Mouse (Mus musculus): Measurements from ENCODE around the gene Ube2d1.

DNA sequence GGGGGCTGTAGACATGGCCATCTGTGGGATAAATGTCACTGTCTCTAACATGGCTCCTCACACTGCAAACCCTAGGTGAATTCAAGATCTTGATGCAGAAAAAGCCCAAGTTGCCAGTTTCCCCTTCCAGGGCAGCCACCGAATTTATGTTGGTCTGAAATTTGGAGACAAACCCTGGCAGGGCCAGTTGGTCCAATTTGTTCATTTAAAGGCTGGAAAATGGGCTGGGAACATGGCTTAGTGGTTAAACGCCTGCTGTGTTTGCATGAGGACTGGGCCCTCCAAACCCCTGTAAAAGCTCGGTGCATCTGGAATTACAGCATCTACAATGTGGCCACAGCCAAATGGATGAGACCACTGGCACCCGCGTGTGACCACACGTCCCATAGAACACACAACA lies 44.2 kb upstream of the Ube2d1 start:
- TF ChIP-seq POLR2A (IDR thresholded peaks at IDR 0.05; ENCODE audit: low read depth, low read length) (no peak), ELF1 (IDR thresholded peaks at IDR 0.05; ENCODE audit: low read depth, low read length) (no peak), TCF12 (IDR thresholded peaks at IDR 0.05; ENCODE audit: low read depth, low read length) (no peak), HCFC1 (IDR thresholded peaks at IDR 0.05; ENCODE audit: low read depth, low read length) (no peak), CTCF (conservative IDR thresholded peaks at IDR 0.05 in 1 of 2, IDR thresholded peaks at IDR 0.05 in 1 of 2; ENCODE audit: low read depth in 2 of 2, low read length in 2 of 2) (no peak), MYC (IDR thresholded peaks at IDR 0.05; ENCODE audit: low read depth, low read length) (no peak), USF2 (conservative IDR thresholded peaks at IDR 0.05; ENCODE audit: low read depth, low read length) (no peak), MAX (IDR thresholded peaks at IDR 0.05; ENCODE audit: low read length) (no peak), ZC3H11A (IDR thresholded peaks at IDR 0.05; ENCODE audit: low read depth, low read length) (no peak), EP300 (IDR thresholded peaks at IDR 0.05; ENCODE audit: low read length) (no peak), BHLHE40 (IDR thresholded peaks at IDR 0.05; ENCODE audit: low read depth, low read length) (no peak), SMC3 (IDR thresholded peaks at IDR 0.05; ENCODE audit: low read depth, low read length) (no peak), POLR2AphosphoS2 (IDR thresholded peaks at IDR 0.05; ENCODE audit: low read depth, low read length) (no peak), TBP (conservative IDR thresholded peaks at IDR 0.05; ENCODE audit: low read depth, low read length) (no peak)
